Mouse (Mus musculus) cerebellum, postnatal 36 days (tissue): ENCODE measurements at regions not wholly inside any gene's neighbourhood (a gene's known extent, or its start where the extent isn't known, plus 50 kb on each side); places are given as distances from the start of the nearest gene placed in this dataset.
A peak's percentile ranks its signal among the peaks of the same experiment; 100 is the strongest.

ENCODE experiments used
- DNase-seq, 2 experiments: peaks; one replicate each; pipeline ENCODE4 v3.0.0; 2021 to 2022; ENCODE audit warnings: mixed read lengths in 2 of 2

DNA sequence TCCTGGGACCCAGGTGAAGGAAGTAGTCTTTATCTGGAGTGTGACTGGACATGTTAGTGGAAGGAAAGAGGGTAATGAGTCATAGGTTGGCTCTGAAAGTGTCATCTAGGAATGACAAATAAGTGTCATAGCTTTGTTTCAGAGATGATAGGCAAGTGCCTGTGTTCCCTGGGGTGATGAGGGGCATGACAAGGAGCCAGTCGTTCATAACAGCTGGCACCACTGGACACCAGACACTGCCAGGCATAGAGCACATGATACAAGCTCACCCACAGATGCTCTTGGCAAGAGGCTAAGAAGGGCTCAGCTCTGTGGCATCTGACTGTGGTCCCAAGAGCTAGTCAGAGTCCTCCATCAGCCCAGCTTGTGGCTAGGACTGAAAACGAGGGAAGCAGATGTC is 171.0 kb downstream of the Rab11fip4 start:
- no peak for DNase-seq

DNA sequence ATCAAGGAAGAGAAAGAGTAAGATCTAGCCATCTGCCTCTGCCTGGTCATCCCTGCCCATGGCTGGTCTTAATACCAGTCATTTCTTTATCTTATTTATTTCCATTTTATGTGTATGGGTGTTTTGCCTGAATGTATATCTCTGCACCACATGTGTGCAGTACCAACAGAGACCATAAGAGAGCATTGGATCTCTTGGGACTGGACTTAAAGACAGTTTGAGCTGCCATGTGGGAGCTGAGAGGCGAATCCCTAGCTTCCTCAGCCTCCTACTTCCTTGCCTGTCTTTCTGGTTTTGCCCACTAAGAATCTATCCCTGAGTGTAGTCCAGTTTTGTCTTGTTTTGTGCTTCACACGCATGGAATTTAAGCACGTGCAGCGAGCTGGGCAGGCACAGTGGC is 169.5 kb downstream of the Rab11fip4 start:
- DNase-seq = no peak

DNA sequence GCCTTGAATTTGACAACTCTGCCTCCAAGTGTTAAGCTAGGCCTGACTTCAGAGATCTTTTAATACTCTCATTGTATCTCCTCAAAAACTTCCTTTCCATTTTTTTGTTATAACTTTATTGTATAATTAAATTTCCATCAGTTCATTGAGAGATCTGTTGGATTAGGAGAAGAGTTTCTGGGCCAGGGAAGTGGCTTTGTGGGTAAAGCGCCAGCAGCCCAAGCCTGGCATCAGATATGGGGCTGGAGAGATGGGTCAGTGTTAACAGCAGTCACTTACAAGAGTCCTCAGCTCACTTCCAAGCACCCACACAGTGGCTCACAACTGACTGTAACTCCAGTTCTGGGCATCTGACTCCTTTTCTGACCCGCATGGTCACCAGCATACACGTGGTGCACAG is 167.3 kb downstream of the Rab11fip4 start:
- no peak for DNase-seq

DNA sequence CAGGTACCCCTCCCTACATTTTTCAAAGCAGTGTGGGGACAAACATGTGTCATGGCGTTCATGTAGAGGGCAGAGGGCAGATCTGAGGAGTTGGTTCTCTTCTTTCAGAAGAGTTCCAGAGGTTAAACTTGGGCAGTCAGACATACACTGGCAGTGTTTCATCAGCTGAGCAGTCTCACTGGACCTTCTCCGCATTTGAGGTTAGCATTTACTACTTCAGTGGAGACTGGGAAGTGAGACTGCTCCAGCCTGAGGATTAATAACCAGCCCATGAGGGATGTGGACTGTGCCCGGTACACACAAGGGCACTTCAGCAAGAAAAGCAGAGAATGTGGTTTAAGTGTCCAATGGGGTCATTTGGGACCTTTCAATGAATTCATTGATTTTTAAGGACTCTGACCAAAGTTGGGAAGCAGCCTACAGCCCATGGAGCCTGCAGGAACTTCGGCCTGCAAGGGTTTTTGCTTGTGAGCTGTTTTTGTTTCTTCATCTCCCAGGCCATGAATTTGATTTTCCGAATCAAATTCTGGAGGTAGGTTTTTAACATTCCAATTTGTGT is 166.6 kb downstream of the Rab11fip4 start:
- no peak for DNase-seq

DNA sequence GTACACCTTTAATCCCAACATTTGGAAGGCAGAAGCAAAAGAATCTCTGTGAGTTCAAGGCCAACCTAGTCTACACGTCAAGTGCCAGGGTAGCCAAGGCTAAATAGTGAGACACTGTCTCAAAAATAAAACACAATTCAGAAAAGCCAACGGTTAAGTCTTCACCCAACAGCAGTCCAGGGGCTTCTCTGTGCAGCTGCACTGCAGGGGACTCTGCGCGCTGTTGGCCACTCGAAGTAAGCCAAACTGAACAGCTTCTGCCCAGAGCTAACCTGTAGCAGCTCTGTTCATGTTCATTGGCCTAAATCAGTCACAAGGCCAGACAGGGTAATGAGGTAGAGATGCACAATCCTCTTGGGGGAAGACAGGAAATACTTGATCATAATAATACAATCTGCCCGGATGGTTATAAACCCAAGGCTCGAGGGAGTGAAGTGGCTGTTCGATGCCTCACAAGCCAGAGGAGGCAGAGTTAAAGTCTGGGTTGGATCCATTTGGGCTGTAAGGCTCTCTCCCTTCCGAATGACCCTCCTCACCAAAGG is 165.4 kb downstream of the Rab11fip4 start:
- no peak for DNase-seq

DNA sequence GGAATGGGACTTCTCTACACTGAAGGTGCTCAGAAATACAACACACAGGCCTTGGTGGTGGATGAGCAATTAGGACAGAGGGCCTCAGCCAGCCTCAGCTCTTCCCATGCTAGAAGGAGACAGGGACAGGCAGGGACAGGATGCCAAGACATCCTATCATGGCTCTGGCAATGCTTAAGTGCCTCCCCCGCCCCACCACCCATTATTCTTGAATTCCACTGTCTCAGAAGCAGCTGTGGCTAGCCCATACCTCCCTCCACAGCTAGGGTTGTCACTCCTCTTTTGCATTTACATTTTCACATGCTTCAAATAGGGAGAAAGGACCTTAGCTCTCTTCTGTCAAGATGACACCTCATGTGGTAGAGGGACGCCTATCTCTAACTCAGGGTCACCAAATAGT is 162.5 kb downstream of the Rab11fip4 start:
- DNase-seq = no peak

DNA sequence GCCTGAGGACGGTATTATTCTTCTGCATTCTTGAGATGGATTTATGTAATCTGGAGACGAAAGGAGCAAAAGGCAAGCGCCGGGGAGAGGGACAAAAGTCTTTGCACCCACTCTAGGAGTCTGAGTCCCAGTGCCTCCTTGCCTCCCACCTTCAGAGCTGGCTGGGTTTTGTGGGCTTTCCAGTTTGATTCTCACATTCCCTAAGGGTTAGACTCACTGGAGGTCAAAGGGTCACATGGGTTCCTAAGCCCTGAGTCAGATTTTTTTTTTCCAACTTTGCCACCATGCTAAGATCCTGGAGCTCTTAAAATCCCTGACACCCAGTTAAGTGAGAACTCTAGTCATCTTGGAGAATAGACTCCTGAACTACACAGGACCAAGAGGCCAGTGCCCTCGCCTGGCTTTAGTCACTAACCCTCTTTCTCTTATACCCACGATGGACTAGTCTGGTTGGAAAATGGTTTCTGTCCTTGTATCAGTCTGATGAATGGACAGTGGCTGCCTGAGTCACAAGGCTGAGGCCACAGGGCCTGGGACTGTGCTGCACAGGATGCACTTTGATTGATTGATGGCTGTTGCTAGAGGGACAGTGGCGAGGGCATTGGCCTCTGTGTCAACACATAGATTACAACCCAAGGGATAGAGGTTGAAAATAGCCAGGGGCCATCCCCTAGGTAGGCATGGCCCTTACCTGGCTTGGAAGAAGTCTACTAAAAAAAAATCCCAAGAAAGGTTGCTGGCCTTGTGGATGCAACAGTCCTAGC is 161.9 kb downstream of the Rab11fip4 start:
- DNase-seq = no peak

DNA sequence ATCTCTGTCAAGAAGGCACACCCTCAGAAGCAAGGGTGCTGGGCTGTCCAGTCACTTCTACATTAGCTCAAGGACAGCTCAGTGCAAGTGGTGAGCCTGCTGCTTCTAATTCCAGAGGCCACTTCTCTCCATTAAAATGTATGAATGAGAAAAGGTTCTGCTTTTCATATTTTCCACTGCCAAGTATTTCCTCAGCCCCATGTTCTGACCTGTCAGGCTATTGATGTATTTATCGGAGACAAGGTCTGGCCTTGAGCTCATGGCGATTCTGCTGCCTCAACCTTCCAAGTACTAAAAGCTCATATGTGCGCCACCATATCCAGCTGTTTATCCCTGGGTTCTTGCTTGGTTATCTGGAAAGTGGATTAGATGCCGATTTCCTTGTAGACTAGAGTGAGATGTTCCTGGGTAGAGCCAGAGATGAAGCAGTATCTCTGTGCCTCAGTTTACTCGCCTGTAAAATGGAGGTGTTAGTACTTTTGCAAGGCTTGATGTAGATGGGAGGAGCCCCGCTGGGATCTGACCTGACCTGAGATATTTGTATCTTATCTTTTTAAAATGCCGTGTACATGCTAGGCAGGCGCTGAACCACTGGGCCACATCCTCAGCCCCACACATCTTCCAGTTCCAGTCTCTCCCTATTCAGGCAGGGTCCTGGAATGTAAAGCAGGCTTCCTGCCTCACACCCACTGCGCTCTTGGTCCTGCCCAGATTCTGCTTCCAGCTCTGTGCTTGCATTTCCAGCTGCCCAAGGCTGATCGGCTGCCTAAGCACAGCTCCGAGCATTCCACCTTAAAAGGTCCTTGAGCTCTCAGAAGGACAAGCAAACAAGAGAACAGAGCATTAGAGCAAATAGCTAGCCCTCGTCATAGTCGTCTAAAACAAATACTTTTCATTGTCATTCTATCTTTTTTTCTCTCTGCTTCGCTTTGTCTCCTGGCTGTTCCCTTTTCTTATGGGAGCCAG is 161.0 kb downstream of the Rab11fip4 start:
- DNase-seq = no peak

DNA sequence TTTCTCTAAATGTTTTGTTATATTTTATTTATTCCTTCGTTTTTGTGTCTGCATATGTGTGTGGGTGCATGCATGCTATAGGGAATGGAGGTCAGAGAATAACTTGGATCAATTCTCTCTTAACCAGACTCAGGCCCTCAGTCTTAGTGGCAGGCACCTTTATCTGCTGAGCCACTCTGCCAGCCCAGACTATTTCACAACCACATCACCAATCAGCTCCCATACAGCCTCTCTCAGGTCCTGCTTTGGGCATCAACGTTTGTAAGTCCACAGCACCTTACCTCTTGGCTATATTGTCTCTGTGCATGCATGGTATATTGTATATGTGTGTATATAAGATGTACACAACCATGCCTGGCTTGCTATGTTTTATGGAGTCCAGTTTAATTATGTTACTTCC is 159.9 kb downstream of the Rab11fip4 start:
- no peak for DNase-seq

DNA sequence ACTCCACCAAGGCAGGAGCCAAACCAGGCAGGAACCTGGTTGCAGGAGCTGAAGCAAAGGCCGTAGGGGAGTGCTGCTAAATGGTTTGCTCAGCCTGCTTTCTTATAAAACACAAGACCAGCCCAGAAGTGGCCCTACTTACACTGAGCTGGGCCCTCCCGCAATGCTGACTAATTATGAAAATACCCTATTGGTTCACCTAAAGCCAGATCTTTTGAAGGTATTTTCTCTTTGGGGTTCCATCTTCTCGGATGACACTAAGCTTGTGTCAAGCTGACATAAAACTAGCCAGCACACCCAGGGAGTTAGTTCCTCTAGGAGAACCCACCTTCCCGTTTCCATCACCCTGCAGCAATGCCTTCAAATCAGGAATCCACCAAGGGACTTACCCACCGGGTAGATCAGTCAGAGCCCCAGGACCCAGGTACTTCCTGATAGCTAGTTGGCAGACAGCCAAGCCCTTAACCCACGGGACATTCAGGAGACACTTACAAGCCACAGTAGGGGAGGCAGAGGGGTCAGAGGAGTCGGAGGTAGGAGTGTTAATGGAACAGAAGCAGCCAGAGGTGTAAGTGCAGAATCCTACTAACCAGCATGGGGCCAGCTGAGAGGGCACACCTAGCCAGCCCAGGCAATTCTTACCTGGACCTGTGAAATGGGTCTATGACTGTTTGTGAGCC is 158.9 kb downstream of the Rab11fip4 start:
- no peak for DNase-seq

DNA sequence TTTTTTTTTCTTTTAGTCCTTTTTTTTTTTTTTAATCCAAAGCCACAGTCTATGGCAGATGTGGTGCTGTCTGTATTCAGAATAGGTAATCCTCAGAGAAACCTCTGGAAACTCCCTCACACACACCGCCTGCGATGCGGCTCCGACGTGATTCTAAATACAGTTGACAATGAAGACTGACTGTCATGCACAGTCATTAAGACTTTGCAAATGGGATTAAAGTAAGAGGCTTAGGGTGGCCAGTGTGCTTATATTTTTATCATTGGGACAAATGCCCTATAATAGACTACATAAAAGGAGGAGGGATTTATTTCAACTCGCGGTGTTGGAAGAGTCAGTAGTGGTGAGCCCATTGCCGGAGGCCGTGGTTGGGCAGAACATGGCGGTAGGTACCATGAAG is 158.1 kb downstream of the Rab11fip4 start:
- no peak for DNase-seq

DNA sequence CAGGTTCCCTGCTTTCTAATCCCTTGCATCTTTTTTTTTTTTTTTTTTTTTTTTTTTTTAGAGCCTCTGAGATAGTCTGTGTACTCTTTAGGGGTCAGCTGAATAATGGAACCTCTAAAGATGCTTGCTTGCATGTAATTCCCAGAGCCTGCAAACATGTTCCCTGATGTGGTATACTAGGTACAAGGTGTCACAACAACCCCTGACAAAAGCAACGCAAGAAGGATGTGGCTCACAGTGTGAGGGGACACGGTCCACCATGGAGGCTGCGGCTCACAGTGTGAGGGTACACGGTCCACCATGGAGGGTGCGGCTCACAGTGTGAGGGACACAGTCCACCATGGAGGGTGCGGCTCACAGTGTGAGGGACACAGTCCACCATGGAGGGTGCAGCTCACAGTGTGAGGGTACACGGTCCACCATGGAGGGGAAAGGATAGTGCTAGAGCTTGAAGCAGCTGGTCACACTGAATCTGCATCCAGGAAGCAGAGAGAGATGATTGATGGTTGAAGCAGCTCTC is 157.7 kb downstream of the Rab11fip4 start:
- DNase-seq = no peak

DNA sequence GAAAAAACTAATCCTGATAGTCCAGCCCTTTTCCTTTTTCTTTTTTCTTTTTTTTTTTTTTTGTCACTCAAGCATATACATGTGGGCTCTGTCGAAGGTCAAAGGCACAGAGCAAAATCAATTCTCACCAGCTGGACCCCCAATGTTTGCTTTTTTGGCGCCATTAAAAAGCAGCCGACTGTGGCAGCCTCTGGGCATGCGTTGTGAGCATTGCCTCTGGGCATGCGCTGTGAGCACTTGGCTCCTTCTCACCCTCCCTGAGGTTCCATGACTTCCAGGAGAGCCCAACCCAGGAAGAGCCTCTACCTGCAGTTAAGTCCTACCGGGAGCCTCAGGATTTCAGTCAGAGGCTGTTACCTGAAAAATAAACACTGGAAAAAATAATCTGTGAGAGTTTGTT is 156.8 kb downstream of the Rab11fip4 start:
- DNase-seq = peak in 1 of 2 experiments; percentile 22
